Mouse (Mus musculus) bone marrow, adult 2 months (tissue): ENCODE data around the gene Vsx1. TPM values are rescaled to one million over a fixed set of nuclear protein-coding genes. Genes with fewer than 3 reads are reported as not detected.

Experiments used
- H3K27ac ChIP-seq: fragments of 200-500 bp; 2 replicates; pipeline ENCODE4 v1.5.1; 2012; ENCODE audit warnings: low read depth, mild to moderate bottlenecking, control low read depth, inconsistent platforms, low read length; ENCODE audit not compliant: control insufficient read depth, poor library complexity, insufficient read depth
- H3K4me1 ChIP-seq: fragments of 200-500 bp; 2 replicates; pipeline ENCODE4 v1.6.1; 2011; ENCODE audit warnings: low read length; ENCODE audit not compliant: control insufficient read depth, insufficient read depth
- H3K4me3 ChIP-seq: fragments of 200-500 bp; replicated peaks from 2 replicates; pipeline ENCODE3; 2011; ENCODE audit warnings: mild to moderate bottlenecking, low read depth, low read length, control low read depth; ENCODE audit not compliant: control insufficient read depth
- CTCF ChIP-seq: fragments of 200-500 bp; IDR thresholded peaks from 2 replicates; pipeline ENCODE4 v1.5.1; 2011; ENCODE audit warnings: low read length, control low read depth; ENCODE audit not compliant: control insufficient read depth, insufficient read depth
- POLR2A ChIP-seq: fragments of 200-500 bp; IDR thresholded peaks from 2 replicates; pipeline ENCODE4 v1.6.1; 2011; ENCODE audit warnings: low read depth, mild to moderate bottlenecking, control low read depth, low read length, borderline replicate concordance; ENCODE audit not compliant: control insufficient read depth
- whole genome bisulfite sequencing: fragments of 180-500 bp; shearing (Covaris S2); methylation state at CpG from one replicate; pipeline ENCODE4 v1.1.7; 2018; 5-methylcytosine and 5-hydroxymethylcytosine counted together
- polyA plus RNA-seq: library from polyadenylated mRNA; stranded (reverse); fragments of >200 nt; gene quantifications from 2 replicates; pipeline ENCODE4 v1.2.4, GENCODE M21; 2011; ENCODE audit warnings: low replicate concordance; ENCODE audit not compliant: missing spikeins, insufficient read depth, insufficient read length

Gene Vsx1
- polyA plus RNA-seq, result 0.80 and 1.2 TPM in 2 replicates

DNA sequence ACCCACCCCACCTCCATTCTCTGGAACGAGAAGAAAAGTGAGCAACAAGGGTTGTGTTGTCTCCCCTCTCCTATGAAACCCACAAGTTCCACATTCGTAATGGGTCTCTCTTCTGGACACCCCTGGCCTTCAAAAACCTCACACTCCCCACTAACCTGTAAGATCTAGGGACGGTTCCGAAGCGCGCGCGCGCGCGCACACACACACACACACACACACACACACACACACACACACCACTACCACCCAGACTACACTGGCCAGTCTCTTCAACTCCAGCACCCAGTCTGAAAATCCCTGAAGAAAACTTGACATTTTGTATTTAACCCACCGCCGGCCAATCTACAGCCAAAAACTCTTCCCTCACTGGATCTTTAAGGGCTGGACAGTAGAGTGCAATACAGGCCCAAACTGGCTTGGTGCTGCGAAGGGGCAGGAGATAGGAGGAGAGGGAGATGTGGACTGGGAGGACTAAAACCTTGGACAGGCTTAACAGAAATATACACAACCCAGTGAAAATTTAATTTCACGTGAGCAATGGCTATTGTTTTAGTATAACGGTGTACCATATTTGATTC is at the start of gene Vsx1:
Gene Vsx1, minus strand, starts transcription at position 138 of the 578 bp plus-strand sequence.
- H3K4me1 ChIP-seq, result no peaks in the 10 kb centered on the region
- TF ChIP-seq POLR2A (no peak), CTCF (no peak)
- WGBS, result 44% methylated on average over 16 of the region's 16 CpGs
- no peak within 1 kb of the TSS for H3K27ac ChIP-seq
- H3K4me3 ChIP-seq, result no peak within 1 kb of the TSS

DNA sequence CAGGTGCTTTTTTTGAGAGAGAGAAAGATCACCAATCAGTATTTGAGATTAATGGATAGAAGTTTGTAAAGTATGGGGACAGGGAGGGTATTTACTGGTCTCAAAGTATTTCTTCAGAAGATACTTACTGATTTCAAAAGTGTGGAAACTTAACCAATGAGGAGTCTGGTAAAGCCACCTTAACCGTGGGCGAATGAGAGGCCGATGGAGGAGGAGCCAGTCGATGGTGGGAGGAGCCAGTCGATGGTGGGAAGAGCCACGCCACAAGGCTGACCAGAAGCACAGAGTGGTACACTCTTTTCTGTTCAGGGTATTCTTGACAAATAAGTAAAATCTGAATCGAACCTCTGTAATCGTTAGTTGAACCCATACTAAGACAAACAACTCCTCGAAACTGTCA is 48.7 kb upstream of the Vsx1 start:
- no peak overlapping the region for H3K4me3 ChIP-seq
- TF ChIP-seq CTCF (no peak), POLR2A (no peak)
- no peaks in the 10 kb centered on the region for H3K4me1 ChIP-seq
- 70% methylated on average over 9 of the region's 9 CpGs for WGBS
- no peak overlapping the region for H3K27ac ChIP-seq

- Histone ChIP-seq H3K4me3 (no peak overlapping the region), H3K4me1 (no peaks in the 10 kb centered on the region), H3K27ac (no peak overlapping the region)
- 73% methylated on average over 11 of the region's 11 CpGs for WGBS
- TF ChIP-seq CTCF, result no peak
- TF ChIP-seq POLR2A, result no peak
These were observed 46.8 kb upstream of the Vsx1 start for GRCm38 (mm10) chr2:150735756-150736576.

DNA sequence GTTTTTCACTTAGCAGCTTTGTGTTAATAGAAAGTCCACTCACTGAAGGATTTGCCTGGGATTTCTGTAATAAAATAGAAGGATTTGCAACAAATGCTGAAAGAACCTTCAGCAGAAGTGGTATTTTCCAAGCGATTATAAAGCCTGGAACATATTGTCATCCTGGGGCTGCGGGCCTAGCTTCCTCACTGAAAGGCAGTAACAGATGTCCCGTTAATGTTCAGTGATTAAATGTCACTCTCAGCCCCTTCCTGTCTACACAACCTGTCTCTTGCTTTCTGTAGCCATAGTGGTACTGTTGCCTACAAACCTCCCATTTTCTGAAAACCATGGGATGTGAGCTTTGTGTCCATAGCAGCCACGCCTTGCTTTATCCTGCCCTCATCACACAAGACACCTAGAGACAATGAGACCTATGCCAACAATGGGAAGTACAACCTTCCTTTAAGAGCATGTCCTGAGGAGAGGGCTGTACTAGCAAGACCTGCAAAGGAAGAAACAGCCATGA is 23.1 kb upstream of the Vsx1 start:
- H3K4me3 ChIP-seq, result no peak overlapping the region
- TF ChIP-seq POLR2A, result no peak
- TF ChIP-seq CTCF, result no peak
- WGBS, result 67% methylated on average over 4 of the region's 4 CpGs
- no peak overlapping the region for H3K27ac ChIP-seq
- no peaks in the 10 kb centered on the region for H3K4me1 ChIP-seq

DNA sequence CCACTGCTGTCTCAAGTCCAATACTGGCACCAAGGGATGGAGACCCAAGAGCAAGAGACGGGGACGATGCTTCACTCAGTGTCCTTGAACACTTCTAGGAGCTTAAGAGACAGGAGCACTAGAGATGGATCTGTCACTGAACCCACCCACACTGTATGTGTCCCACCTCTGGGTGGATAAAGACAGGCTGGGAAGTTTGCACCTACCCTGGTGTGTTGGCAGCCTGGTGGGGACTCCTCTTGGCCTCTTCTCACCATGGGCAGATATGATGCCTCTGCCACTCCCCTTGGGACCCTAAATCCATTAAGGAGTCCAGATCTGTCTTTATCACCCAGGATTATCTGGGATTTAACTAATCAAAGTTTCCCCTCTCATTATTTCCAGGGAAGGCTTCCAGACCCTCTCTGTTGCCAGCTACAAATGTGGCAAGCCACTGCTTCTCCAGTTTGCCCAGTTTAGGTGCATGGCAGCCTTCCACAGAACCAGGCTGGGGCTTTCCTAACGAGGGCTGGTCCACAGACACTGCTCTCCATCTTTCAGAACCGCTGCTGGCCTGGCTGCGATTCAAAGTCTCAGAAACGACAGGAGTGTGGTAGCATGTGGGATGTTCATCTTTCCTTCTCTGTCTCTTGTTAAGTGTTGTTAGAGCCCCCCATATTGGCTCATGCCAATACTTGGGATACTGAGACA is 2.5 kb upstream of the Vsx1 start:
- no peaks in the 10 kb centered on the region for H3K4me1 ChIP-seq
- WGBS, result 73% methylated on average over 6 of the region's 6 CpGs
- H3K27ac ChIP-seq, result no peak overlapping the region
- TF ChIP-seq POLR2A (no peak), CTCF (no peak)
- H3K4me3 ChIP-seq, result no peak overlapping the region

DNA sequence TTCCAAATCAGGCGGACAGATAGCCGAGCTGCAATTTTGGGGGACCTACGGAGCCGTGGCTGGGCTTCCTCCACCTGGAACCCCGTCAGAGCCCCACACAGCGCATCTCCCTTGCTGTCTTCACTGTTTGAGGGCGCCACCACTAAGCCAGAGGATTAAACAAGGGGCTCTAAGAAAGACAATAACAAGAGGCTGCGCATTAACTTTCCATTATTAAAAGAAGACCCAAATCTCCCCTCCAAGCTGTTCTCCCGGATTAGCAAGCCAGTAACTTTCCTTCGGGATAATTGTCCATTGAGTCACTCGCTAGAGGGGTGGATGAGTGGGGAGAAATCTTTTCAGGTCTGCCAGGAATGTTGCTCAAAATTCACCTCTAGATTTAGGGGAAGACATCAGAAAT is 1.1 kb upstream of the Vsx1 start:
- Histone ChIP-seq H3K4me3 (no peak overlapping the region), H3K4me1 (no peaks in the 10 kb centered on the region), H3K27ac (no peak overlapping the region)
- TF ChIP-seq POLR2A (no peak), CTCF (no peak)
- WGBS, result 11% methylated on average over 11 of the region's 11 CpGs

GRCm38 (mm10) chr2:150688541-150689186 is 496 bp downstream of the Vsx1 start:
- H3K4me3 ChIP-seq, result no peak overlapping the region
- no peak for TF ChIP-seq CTCF
- TF ChIP-seq POLR2A, result no peak

More at GRCm38 (mm10) chr2:150688541-150689186, 496 bp downstream of the Vsx1 start:
- Histone ChIP-seq H3K4me1 (no peaks in the 10 kb centered on the region), H3K27ac (no peak overlapping the region)
- 4% methylated on average over 44 of the region's 44 CpGs for WGBS
